Mouse (Mus musculus) ES-Bruce4 (cell line): ENCODE results near the gene Pcdh9.

Source experiments
- CTCF ChIP-seq: IDR thresholded peaks from one replicate; pipeline ENCODE4 v1.8.1; 2011; ENCODE audit warnings: low read depth, low read length
- EP300 ChIP-seq: IDR thresholded peaks from 2 replicates; pipeline ENCODE4 v1.6.1; 2011; ENCODE audit warnings: low read depth, low read length; ENCODE audit not compliant: insufficient read depth

DNA sequence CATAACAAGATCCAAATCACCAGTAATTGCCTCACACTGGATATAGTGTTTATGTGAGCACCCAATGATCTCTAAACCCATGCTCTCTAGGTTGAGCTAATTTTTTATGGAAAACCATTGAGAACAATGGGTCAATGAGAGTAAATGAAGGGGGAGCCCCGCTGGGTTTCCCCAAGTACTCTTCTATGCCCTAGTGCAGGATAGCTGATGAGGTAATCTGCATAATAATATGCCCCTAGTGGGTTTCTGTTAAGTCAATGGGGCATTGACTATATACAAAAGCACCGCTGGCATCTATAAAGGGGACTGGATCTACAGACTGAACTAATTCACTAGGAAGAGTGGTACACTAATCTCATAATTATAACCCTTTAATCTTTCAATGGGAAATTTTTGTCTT, 807.3 kb downstream of the Pcdh9 start:
- TF ChIP-seq CTCF = no peak
- no peak for TF ChIP-seq EP300
